Mouse (Mus musculus) intestine, postnatal 0 days (tissue): ENCODE results near the gene Mad1l1. TPM values are rescaled to one million over a fixed set of nuclear protein-coding genes. Genes with fewer than 3 reads are reported as not detected.

Source experiments
- ATAC-seq: fragments of 200-750 bp; cut with Nextera tagmentation; 2 replicates; pipeline ENCODE4 v1.8.0; 2017; ENCODE audit warnings: mild to moderate bottlenecking, moderate TSS enrichment, moderate library complexity
- H3K27ac ChIP-seq: fragments of 300-500 bp; sonication (generic); 2 replicates; pipeline ENCODE4 v1.5.1; 2014; ENCODE audit warnings: mild to moderate bottlenecking, low read depth, low read length, moderate library complexity
- H3K27me3 ChIP-seq: fragments of 300-500 bp; sonication (generic); replicated peaks from 2 replicates; pipeline ENCODE4 v1.6.1; 2014; ENCODE audit warnings: low read length, mixed read lengths; ENCODE audit not compliant: control insufficient read depth, insufficient read depth
- H3K36me3 ChIP-seq: fragments of 300-500 bp; sonication (generic); 2 replicates; pipeline ENCODE4 v1.6.1; 2014; ENCODE audit warnings: mild to moderate bottlenecking, moderate library complexity; ENCODE audit not compliant: control insufficient read depth, insufficient read depth
- H3K4me1 ChIP-seq: fragments of 300-500 bp; sonication (generic); replicated peaks from 2 replicates; pipeline ENCODE4 v1.6.1; 2014; ENCODE audit warnings: antibody characterized with exemption, low read length, mixed read lengths; ENCODE audit not compliant: control insufficient read depth, insufficient read depth
- H3K4me2 ChIP-seq: fragments of 300-500 bp; sonication (generic); replicated peaks from 2 replicates; pipeline ENCODE4 v1.6.1; 2014; ENCODE audit warnings: low read depth, mild to moderate bottlenecking, moderate library complexity
- H3K4me3 ChIP-seq: fragments of 300-500 bp; sonication (generic); 2 replicates; pipeline ENCODE4 v1.5.1; 2014; ENCODE audit warnings: low read depth, low read length
- H3K9ac ChIP-seq: fragments of 300-500 bp; sonication (generic); 2 replicates; pipeline ENCODE4 v1.6.1; 2014; ENCODE audit warnings: mild to moderate bottlenecking, low read depth, low read length
- H3K9me3 ChIP-seq: fragments of 300-500 bp; sonication (generic); 2 replicates; pipeline ENCODE4 v1.6.1; 2016; ENCODE audit warnings: mixed run types; ENCODE audit not compliant: control insufficient read depth
- CTCF ChIP-seq: sonication (generic); IDR thresholded peaks from 2 replicates; pipeline ENCODE4 v1.5.1; 2016; ENCODE audit warnings: low read depth, mild to moderate bottlenecking, control low read depth, antibody characterized with exemption, moderate library complexity
- WGBS: fragments of 180-500 bp; shearing (Covaris S2); extraction: QIAGEN DNeasy Blood & Tissue Kit; methylation state at CpG from one replicate; pipeline ENCODE4 v1.1.7; 2014; 5-methylcytosine and 5-hydroxymethylcytosine counted together
- polyA plus RNA-seq: library from polyadenylated mRNA; unstranded; fragments of >200 nt; fragmentation: Nextera tagmentation; extraction: Ambion mirVana; gene quantifications from 2 replicates; pipeline ENCODE4 v1.2.1, GENCODE M21; 2015

Gene Mad1l1
- polyA plus RNA-seq, 1 experiment from 2014 or later: 10.3 TPM

- no peak for ATAC-seq
- Histone ChIP-seq H3K4me1 (0 out of 2 replicates have a peak, but pooled peaks cover 5% of the 10 kb centered on the region), H3K36me3 (peaks cover 18% of the 10 kb centered on the region; the same call in 1 of the 2 replicates), H3K4me3 (no peak overlapping the region), H3K4me2 (no peak overlapping the region), H3K9ac (no peak overlapping the region), H3K9me3 (no peaks in the 10 kb centered on the region), H3K27me3 (no peaks in the 10 kb centered on the region), H3K27ac (no peak overlapping the region)
- 94% methylated on average over 2 of the region's 2 CpGs for WGBS
- no peak for TF ChIP-seq CTCF
These were observed 37.3 kb downstream of the Mad1l1 start for GRCm38 (mm10) chr5:140284011-140284410.

GRCm38 (mm10) chr5:140282900-140283299 is 38.5 kb downstream of the Mad1l1 start:
- Histone ChIP-seq H3K9me3 (no peaks in the 10 kb centered on the region), H3K9ac (no peak overlapping the region), H3K27ac (no peak overlapping the region), H3K27me3 (no peaks in the 10 kb centered on the region), H3K4me1 (0 out of 2 replicates have a peak, but pooled peaks cover 5% of the 10 kb centered on the region), H3K4me2 (no peak overlapping the region), H3K36me3 (peaks cover 19% of the 10 kb centered on the region), H3K4me3 (no peak overlapping the region)
- 81% methylated on average over 3 of the region's 3 CpGs for WGBS
- ATAC-seq: no peak
- TF ChIP-seq CTCF: no peak

- Histone ChIP-seq H3K36me3 (peaks cover 21% of the 10 kb centered on the region), H3K9me3 (no peaks in the 10 kb centered on the region), H3K27me3 (no peaks in the 10 kb centered on the region), H3K4me3 (no peak overlapping the region), H3K4me2 (no peak overlapping the region), H3K4me1 (0 out of 2 replicates have a peak, but pooled peaks cover 5% of the 10 kb centered on the region), H3K27ac (no peak overlapping the region), H3K9ac (no peak overlapping the region)
- 73% methylated on average over 8 of the region's 8 CpGs for WGBS
- TF ChIP-seq CTCF: no peak
- ATAC-seq: no peak
These were observed 39.0 kb downstream of the Mad1l1 start for GRCm38 (mm10) chr5:140282376-140282775.

- Histone ChIP-seq H3K36me3 (peaks cover 21% of the 10 kb centered on the region), H3K4me1 (0 out of 2 replicates have a peak, but pooled peaks cover 5% of the 10 kb centered on the region), H3K27ac (no peak overlapping the region), H3K27me3 (no peaks in the 10 kb centered on the region), H3K9ac (no peak overlapping the region), H3K9me3 (no peaks in the 10 kb centered on the region), H3K4me2 (no peak overlapping the region), H3K4me3 (no peak overlapping the region)
- ATAC-seq: no peak
- WGBS: 85% methylated on average over 9 of the region's 9 CpGs
- no peak for TF ChIP-seq CTCF
These were observed 41.1 kb downstream of the Mad1l1 start for GRCm38 (mm10) chr5:140280205-140280604.

- TF ChIP-seq CTCF: no peak
- no peak for ATAC-seq
- 86% methylated on average over 6 of the region's 6 CpGs for WGBS
- no peak overlapping the region for H3K4me2 ChIP-seq
- peaks cover 11% of the 10 kb centered on the region for H3K36me3 ChIP-seq
- no peaks in the 10 kb centered on the region for H3K27me3 ChIP-seq
- no peak overlapping the region for H3K27ac ChIP-seq
- no peak overlapping the region for H3K9ac ChIP-seq
- H3K4me1 ChIP-seq: no peaks in the 10 kb centered on the region
- no peaks in the 10 kb centered on the region for H3K9me3 ChIP-seq
- no peak overlapping the region for H3K4me3 ChIP-seq
These were observed 44.6 kb downstream of the Mad1l1 start for GRCm38 (mm10) chr5:140276779-140277178.

GRCm38 (mm10) chr5:140270976-140271685 is 50.2 kb downstream of the Mad1l1 start:
- Histone ChIP-seq H3K9me3 (no peaks in the 10 kb centered on the region), H3K4me2 (no peak overlapping the region), H3K27me3 (no peaks in the 10 kb centered on the region), H3K27ac (no peak overlapping the region), H3K9ac (no peak overlapping the region), H3K36me3 (no peaks in the 10 kb centered on the region; the same call in 1 of the 2 replicates), H3K4me1 (no peaks in the 10 kb centered on the region), H3K4me3 (no peak overlapping the region)
- peak; percentile 22; the same call in 1 of the 2 replicates for TF ChIP-seq CTCF
- 91% methylated on average over 5 of the region's 5 CpGs for WGBS
- ATAC-seq: no peak
